Mouse (Mus musculus): ENCODE measurements around the gene Gpsm1. TPM values are rescaled to one million over a fixed set of nuclear protein-coding genes. Genes with fewer than 3 reads are reported as not detected.
A peak's percentile ranks its signal among the peaks of the same experiment; 100 is the strongest.

Gpsm1 gene
- polyA plus RNA-seq, 1 experiment from 2014 or later = 2.6 TPM

DNA sequence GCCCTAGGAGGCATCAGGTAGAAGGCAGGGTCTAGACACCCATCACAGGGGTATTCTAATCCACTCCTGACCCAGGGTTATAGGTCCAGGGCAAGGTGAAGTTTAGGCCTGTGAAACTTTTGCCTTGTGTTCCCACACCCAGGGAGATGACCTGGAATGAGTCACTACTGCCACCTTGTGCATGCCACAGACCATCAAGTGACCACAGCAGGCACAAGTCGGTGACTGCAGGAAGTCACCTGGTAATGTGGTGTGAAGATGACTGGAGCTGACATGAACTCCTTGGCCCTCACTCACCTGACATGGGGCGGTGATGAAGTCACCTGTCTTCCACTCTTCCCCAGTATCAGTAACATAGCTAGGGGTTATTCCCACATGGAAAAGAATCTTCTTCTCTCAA, 2.5 kb upstream of the Gpsm1 start:
- no peak overlapping the region for H3K9ac ChIP-seq
- no peak overlapping the region for H3K4me2 ChIP-seq
- peaks cover 23% of the 10 kb centered on the region for H3K27me3 ChIP-seq
- WGBS (ENCODE audit: insufficient replicate concordance) = 42% methylated on average over 2 of the region's 2 CpGs
- ATAC-seq (ENCODE audit: insufficient read depth) = no peak
- no peak overlapping the region for H3K27ac ChIP-seq (replicated peaks)
- no peaks in the 10 kb centered on the region for H3K36me3 ChIP-seq (replicated peaks)
- H3K9me3 ChIP-seq (replicated peaks) = no peaks in the 10 kb centered on the region
- no peak overlapping the region for H3K4me3 ChIP-seq (replicated peaks)
- peaks cover 8% of the 10 kb centered on the region for H3K4me1 ChIP-seq (replicated peaks)

DNA sequence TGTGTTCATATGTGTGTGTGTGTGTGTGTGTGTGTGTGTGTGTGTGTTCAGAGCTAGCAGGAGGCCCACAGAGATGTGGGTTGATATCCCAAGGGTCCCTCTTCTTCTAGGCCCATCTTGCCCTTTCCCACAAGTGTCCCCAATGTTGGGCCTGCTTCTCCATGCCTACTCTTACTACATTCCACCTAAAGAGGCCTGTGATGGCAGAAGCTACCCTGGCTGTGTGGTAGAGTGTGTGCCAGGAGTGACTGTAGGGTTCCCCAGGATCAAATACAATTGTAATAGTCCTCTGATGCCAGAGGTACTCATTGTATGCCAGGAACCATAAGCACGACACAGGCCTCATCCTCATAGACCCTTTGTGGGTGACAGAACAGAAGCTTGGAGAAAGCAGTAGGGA, 1.9 kb upstream of the Gpsm1 start:
- WGBS (ENCODE audit: insufficient replicate concordance) = 48% methylated on average over 1 of the region's 1 CpGs
- Histone ChIP-seq H3K4me3 (replicated peaks) (no peak overlapping the region), H3K9ac (no peak overlapping the region), H3K4me2 (no peak overlapping the region), H3K36me3 (replicated peaks) (no peaks in the 10 kb centered on the region), H3K4me1 (replicated peaks) (peaks cover 8% of the 10 kb centered on the region), H3K27me3 (peaks cover 23% of the 10 kb centered on the region), H3K27ac (replicated peaks) (no peak overlapping the region), H3K9me3 (replicated peaks) (no peaks in the 10 kb centered on the region)
- no peak for ATAC-seq (ENCODE audit: insufficient read depth)

DNA sequence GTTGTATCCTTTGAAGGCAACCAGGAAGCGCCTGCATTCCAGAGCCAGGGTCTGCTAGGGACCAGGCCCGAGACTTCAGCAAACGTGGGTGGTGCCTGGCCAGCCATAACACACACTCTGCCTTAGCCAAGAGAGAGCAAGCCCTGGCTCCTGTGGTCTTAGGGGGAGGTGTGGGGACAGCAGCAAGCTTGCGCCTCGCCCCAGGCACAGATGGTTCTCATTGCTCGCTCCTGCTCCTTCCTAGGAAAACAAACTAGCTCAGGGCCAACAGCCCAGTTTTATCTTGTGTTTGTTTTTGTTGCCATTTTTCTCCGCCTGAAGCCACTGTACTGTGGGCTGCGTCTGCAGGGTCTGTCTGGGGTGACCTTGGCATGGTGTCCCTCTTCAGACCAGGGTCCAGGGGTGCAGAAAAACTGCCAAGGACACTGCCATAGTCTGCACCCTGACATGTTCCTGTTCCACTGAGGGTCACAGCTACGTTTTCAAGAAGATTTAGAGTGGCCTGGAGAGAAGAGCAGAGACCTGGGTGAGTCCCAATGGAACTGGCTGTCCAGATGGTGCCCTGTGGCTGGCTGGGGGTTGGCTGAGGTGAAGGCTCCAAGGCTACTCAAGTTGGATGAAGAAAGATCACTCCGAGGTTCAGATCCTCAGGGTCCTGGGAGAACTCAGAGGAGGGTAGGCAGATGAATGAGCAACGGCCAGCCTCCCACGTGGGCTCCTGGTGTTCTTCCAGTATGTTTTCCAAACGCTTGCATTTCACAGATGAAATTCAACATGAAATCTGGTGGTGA, 839 bp upstream of the Gpsm1 start:
- WGBS (ENCODE audit: insufficient replicate concordance) = 50% methylated on average over 13 of the region's 13 CpGs
- Histone ChIP-seq H3K9ac (no peak overlapping the region), H3K4me3 (replicated peaks) (no peak overlapping the region)

DNA sequence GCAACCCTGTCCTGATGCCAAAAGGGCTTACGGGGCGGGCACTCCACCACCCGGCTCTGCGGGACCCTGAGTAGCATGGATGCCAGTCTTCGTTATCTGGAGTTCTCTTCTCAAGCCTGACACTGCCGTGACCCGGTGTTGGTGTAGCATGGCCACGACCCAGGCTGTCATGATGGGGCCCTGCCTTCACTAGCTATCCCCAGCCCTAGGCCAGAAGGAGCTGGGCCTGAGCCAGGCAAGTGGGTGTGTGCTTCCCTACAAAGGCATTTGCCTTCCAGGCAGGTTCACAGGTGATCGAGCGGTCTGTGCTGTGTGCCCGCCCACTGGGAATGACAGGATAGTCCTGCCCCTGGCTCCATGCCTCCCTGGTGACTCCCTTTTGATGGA, 603 bp downstream of the Gpsm1 start:
- ATAC-seq (ENCODE audit: insufficient read depth) = peak; percentile 24; the same call in 1 of the 2 replicates

More for the DNA sequence above, 839 bp upstream of the Gpsm1 start:
- no peak overlapping the region for H3K27ac ChIP-seq (replicated peaks)
- H3K4me1 ChIP-seq (replicated peaks) = peaks cover 8% of the 10 kb centered on the region
- 0 out of 2 replicates have a peak overlapping the region, but pooled peaks have one; percentile 82 for H3K4me2 ChIP-seq
- H3K36me3 ChIP-seq (replicated peaks) = no peaks in the 10 kb centered on the region
- no peak for ATAC-seq (ENCODE audit: insufficient read depth)
- H3K9me3 ChIP-seq (replicated peaks) = no peaks in the 10 kb centered on the region
- H3K27me3 ChIP-seq = peaks cover 19% of the 10 kb centered on the region

DNA sequence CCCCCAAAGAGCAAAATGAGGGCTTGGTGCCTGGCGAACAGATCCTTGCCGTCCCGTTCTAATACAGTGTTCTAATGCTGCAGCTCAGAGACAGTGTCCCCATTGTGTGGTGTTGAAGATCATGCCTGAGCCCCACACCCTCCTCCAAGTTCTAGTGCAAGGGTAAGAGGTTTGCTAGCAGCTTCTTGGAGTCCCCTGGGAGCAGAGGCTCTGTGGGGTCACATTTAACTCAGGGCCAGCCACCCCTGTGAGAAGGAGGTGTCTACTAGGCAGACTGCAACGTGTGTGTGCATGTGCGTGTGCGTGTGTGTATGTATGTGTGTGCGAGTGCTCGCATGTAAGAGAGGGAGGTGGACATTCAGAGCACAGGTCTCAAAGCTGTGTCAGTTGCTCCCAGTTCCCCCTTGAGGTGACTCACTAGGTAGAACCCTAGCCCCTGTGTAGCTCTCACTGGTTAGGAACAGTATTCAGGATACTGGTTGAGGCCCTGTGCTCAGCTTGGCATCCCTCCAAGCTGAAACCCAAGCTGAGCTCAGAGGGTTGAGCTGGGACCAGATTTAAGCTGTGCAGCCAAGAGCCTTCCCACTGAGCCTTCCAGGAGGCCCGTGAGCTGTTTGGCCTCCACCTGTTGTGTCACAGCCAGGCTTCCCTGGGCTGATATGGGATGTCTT, 1.4 kb downstream of the Gpsm1 start:
- peaks cover 8% of the 10 kb centered on the region for H3K4me1 ChIP-seq (replicated peaks)
- no peaks in the 10 kb centered on the region for H3K9me3 ChIP-seq (replicated peaks)
- H3K27me3 ChIP-seq = peaks cover 19% of the 10 kb centered on the region
- no peak for ATAC-seq (ENCODE audit: insufficient read depth)
- peak overlapping the region; percentile 82; the same call in 1 of the 2 replicates for H3K4me2 ChIP-seq
- no peak overlapping the region for H3K9ac ChIP-seq
- no peaks in the 10 kb centered on the region for H3K36me3 ChIP-seq (replicated peaks)
- no peak overlapping the region for H3K27ac ChIP-seq (replicated peaks)
- H3K4me3 ChIP-seq (replicated peaks) = peak overlapping the region; percentile 62
- WGBS (ENCODE audit: insufficient replicate concordance) = 71% methylated on average over 9 of the region's 9 CpGs

More for the DNA sequence above, 603 bp downstream of the Gpsm1 start:
- Histone ChIP-seq H3K4me1 (replicated peaks) (peaks cover 8% of the 10 kb centered on the region), H3K27ac (replicated peaks) (no peak overlapping the region), H3K27me3 (peaks cover 19% of the 10 kb centered on the region), H3K36me3 (replicated peaks) (no peaks in the 10 kb centered on the region), H3K4me3 (replicated peaks) (peak overlapping the region; percentile 62), H3K9ac (peak overlapping the region; percentile 45; the same call in 1 of the 2 replicates), H3K9me3 (replicated peaks) (no peaks in the 10 kb centered on the region), H3K4me2 (peak overlapping the region; percentile 82)
- 5% methylated on average over 11 of the region's 11 CpGs for WGBS (ENCODE audit: insufficient replicate concordance)

DNA sequence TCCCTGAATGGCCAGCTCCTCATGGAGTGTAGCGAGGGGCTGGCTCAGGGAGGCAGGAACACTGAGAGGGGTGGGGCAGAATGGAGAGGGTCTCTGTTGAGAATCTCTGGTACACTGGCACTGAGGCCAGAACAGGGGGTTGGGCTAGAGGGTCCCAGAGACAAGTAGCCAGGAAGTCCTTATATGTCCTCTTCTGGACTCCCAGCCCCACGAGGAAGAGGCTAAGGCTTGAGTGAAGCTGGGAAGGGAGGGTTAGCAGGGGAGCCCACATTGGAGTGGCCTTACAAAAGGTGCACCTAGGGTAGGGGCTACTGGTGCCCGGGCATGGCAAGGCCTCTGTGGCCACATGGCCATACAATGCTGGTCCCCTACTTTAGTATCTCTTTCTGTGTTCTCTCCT, 2.1 kb downstream of the Gpsm1 start:
- H3K27ac ChIP-seq (replicated peaks) = no peak overlapping the region
- no peaks in the 10 kb centered on the region for H3K9me3 ChIP-seq (replicated peaks)
- H3K4me3 ChIP-seq (replicated peaks) = no peak overlapping the region
- whole genome bisulfite sequencing (ENCODE audit: insufficient replicate concordance) = 61% methylated on average over 3 of the region's 3 CpGs
- H3K36me3 ChIP-seq (replicated peaks) = no peaks in the 10 kb centered on the region
- H3K4me2 ChIP-seq = no peak overlapping the region
- H3K4me1 ChIP-seq (replicated peaks) = peaks cover 8% of the 10 kb centered on the region
- peaks cover 19% of the 10 kb centered on the region for H3K27me3 ChIP-seq
- H3K9ac ChIP-seq = no peak overlapping the region
- no peak for ATAC-seq (ENCODE audit: insufficient read depth)

DNA sequence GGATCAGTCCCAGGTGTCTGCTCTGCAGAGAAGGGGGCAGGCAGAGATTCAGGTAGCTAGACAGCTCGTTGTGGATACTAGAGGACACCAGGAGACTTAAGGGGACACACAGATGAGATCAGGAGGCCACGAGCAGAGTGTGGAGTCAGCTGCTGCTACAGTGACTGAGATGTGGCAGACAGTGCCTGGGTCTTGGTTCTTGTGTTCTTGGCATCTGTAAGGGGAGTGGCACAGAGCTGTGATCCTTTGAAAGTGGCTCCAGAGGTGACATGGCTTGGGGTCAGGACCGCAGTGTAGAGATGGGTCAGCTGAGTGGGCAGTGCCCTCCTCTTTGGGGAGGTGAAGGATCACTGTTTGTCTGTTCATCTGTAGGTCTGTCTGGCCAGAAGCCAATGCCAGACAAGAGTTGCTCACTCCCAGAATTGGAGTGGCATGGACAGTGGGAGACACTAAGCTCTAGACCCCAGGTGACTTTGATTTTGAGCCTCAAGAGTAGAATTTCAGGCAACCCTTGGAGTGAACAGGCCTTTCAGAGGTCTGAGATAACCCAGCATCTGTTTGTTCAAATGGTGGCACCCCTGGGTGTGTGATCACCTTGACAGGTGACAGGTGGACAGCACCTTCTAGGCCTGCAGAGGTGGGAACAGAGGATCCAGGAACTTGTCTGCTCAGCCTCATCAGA, 2.8 kb downstream of the Gpsm1 start:
- Histone ChIP-seq H3K4me1 (replicated peaks) (peaks cover 8% of the 10 kb centered on the region), H3K4me2 (no peak overlapping the region), H3K27me3 (peaks cover 19% of the 10 kb centered on the region), H3K9me3 (replicated peaks) (no peaks in the 10 kb centered on the region), H3K9ac (no peak overlapping the region), H3K36me3 (replicated peaks) (no peaks in the 10 kb centered on the region), H3K4me3 (replicated peaks) (no peak overlapping the region), H3K27ac (replicated peaks) (no peak overlapping the region)
- 56% methylated on average over 3 of the region's 3 CpGs for WGBS (ENCODE audit: insufficient replicate concordance)
- ATAC-seq (ENCODE audit: insufficient read depth) = no peak

DNA sequence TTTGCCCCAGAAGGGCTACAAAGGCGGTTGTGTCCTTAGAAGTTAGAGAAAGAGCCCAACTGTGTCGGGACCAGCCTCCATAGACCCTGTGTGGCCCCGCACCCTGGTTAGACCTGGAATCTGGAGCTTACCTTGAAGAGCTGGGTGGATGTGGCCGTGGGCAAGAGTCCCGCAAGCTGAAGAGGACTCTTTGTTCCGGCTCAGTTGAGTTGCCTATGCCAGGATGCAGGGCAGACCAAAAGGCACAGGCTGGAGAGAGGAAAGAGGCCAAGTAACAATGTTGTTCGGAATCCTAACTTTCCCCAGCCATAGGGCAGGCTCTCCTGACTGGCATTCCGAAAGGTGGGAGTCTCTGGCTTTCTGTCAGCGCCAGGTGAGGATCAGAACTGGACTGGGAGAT, 3.8 kb downstream of the Gpsm1 start:
- ATAC-seq (ENCODE audit: insufficient read depth) = no peak
- Histone ChIP-seq H3K9me3 (replicated peaks) (no peaks in the 10 kb centered on the region), H3K4me2 (no peak overlapping the region), H3K4me1 (replicated peaks) (peaks cover 8% of the 10 kb centered on the region), H3K27me3 (peaks cover 19% of the 10 kb centered on the region), H3K4me3 (replicated peaks) (no peak overlapping the region), H3K9ac (no peak overlapping the region), H3K36me3 (replicated peaks) (no peaks in the 10 kb centered on the region), H3K27ac (replicated peaks) (no peak overlapping the region)
- WGBS (ENCODE audit: insufficient replicate concordance) = 67% methylated on average over 9 of the region's 9 CpGs

DNA sequence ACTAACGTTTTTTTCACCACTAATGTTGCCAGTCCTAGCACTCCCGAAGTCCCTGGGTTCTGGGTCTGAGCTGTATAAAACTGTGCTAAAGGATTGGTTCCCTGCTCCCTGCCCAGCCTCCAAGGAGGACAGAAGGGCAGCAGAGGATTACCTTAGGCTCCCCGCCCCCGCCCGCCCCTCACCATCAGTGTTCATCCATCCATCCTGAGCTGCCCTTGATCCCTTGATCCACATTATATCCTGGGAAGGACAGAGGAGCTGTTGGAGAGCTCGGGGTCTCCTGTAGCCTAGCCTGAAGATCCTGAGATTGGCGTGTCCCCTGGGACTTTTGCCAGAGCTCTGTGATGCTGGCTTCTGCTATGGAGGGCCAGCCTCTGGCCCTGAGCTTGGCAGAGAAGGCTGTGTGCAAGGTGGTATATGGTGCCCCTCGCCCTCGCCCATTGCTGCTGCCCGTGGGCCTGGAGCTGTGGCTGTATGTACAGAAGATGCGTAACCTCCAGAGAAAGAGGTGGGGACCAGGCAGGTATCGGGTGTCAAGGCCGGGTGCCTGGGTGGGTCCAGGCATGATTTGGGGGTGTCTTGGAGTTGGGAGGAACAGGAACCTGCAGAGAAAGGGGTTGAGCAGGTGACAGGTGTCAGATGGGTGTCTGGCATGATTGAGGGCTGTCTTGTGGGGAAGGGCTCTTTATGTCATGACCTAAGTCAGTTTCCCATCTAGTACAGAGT, 4.4 kb downstream of the Gpsm1 start:
- 59% methylated on average over 13 of the region's 13 CpGs for WGBS (ENCODE audit: insufficient replicate concordance)
- H3K27ac ChIP-seq (replicated peaks) = no peak overlapping the region
- H3K4me1 ChIP-seq (replicated peaks) = peaks cover 8% of the 10 kb centered on the region
- peaks cover 19% of the 10 kb centered on the region for H3K27me3 ChIP-seq
- no peak overlapping the region for H3K4me3 ChIP-seq (replicated peaks)
- no peak overlapping the region for H3K4me2 ChIP-seq
- H3K9ac ChIP-seq = no peak overlapping the region
- H3K36me3 ChIP-seq (replicated peaks) = no peaks in the 10 kb centered on the region
- no peak for ATAC-seq (ENCODE audit: insufficient read depth)
- H3K9me3 ChIP-seq (replicated peaks) = no peaks in the 10 kb centered on the region

DNA sequence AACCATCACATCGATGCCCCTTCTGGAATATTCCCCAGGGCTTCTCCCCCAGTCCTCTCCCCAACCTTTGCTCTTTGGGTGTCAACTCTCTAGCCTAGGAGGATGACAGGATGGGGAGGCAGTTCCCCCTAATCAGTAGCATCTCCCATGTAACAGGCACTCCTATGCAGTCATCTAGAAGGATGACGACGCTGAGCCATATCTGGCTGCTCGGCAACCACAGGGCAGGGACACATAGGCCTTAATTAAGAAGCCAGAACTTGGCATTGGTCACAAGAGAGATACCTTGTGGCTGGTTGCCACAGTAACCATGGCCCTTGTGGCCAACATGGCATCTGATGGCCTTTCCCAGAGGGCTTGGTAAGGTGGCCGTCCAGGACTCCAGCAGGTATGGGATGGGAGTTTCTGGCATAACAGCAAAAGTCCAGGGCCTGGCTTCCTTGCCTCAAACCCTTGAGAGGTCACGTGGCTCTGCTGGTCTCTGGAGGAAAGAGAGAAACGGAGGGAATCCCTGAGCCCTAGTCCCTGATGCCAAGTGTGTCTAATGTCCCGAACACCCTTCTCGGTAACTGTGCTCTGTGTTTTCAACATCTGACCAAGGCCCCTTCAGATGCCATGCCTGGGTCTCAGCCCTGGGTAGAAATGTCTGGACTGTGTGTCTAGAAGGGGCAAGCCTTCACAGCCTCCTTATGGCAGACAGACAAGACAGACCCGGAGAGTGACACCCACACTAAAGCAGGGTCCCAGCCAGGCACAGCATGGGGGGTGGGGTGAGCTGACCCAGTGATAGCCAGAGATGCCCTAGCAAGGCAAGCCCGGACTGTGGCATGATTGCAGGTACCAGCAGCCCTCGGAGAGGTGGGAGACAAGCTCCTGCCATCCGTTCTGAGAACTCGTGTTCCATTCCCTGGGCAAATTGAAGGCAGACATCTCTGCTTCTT, 5.2 kb downstream of the Gpsm1 start:
- H3K9me3 ChIP-seq (replicated peaks) = no peaks in the 10 kb centered on the region
- no peak for ATAC-seq (ENCODE audit: insufficient read depth)
- H3K27me3 ChIP-seq = peaks cover 16% of the 10 kb centered on the region
- peaks cover 5% of the 10 kb centered on the region for H3K4me1 ChIP-seq (replicated peaks)
- no peaks in the 10 kb centered on the region for H3K36me3 ChIP-seq (replicated peaks)
- no peak overlapping the region for H3K4me2 ChIP-seq
- no peak overlapping the region for H3K27ac ChIP-seq (replicated peaks)
- no peak overlapping the region for H3K4me3 ChIP-seq (replicated peaks)
- WGBS (ENCODE audit: insufficient replicate concordance) = 70% methylated on average over 14 of the region's 14 CpGs
- H3K9ac ChIP-seq = no peak overlapping the region

Data from liver, embryonic 15.5 days (tissue).